Mouse (Mus musculus): ENCODE data around the gene Gm27027. TPM values are rescaled to one million over a fixed set of nuclear protein-coding genes. Genes with fewer than 3 reads are reported as not detected.

Gene Gm27027
- total and polyA plus RNA-seq, 2 experiments = not detected

DNA sequence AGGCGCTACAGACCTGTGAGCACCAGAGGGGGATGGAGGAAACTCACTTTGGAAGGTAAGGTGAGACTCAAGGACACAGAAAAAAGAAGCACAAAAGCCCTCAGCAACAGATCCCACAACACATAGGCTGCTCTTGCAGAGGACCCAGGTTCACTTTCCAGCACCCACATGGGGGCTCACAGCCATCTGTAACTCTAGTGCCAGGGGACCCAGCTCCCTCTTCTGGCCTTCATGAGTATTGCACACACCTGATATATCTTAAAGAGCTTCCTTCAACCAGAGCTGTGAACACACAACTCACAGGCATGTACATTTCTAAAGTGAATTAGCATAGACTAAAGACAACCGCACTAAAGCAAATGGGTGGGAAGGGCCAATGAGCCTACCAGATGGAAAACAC lies 52.1 kb downstream of the Gm27027 start:
- DNase-seq (ENCODE audit: extremely low read depth, low read depth, low spot score) = no peak
- Histone ChIP-seq H3K4me3 (ENCODE audit: insufficient read depth, low read depth, low read length) (no peak overlapping the region), H3K36me3 (ENCODE audit: control insufficient read depth, insufficient read depth, low read length) (no peaks in the 10 kb centered on the region), H3K27ac (replicated peaks; ENCODE audit: insufficient read depth, low read depth, low read length) (no peak overlapping the region), H3K9ac (ENCODE audit: low read depth, low read length) (no peak overlapping the region), H3K27me3 (ENCODE audit: control insufficient read depth, insufficient read depth, low read length) (peaks cover 11% of the 10 kb centered on the region; the same call in 1 of the 2 replicates), H3K4me1 (ENCODE audit: control insufficient read depth, insufficient read depth, low read length) (no peaks in the 10 kb centered on the region; the same call in 1 of the 2 replicates), H3K79me2 (ENCODE audit: control insufficient read depth, insufficient read depth, low read length) (no peaks in the 10 kb centered on the region)
- TF ChIP-seq POLR2A (IDR thresholded peaks at IDR 0.05; ENCODE audit: extremely low read depth, insufficient read depth, low read length) (no peak), CTCF (IDR thresholded peaks at IDR 0.05; ENCODE audit: low read depth, low read length) (0 out of 2 replicates have a peak, but pooled peaks have one; percentile 6)
- WGBS = 94% methylated on average over 2 of the region's 2 CpGs

DNA sequence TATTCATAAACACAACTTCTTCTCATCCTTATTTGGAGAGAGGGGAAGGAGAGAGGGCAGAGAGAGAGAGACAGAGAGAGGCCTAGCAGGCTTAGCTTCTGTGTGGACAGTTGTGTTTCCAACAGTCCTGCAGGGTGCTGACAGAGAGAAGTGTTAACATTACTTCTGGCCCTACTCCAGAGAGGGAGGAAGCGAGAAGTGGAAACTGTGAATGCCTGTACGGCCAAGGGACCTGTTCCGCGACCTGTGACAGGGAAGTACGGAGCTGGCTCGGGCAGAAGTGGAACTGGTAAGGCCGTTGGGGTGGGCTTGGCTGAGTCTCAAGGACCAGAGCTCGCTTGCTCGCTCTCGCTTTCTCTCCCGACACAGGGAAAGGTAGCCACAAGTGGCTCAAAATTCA lies 54.5 kb downstream of the Gm27027 start:
- WGBS = 65% methylated on average over 11 of the region's 11 CpGs
- Histone ChIP-seq H3K36me3 (ENCODE audit: control insufficient read depth, insufficient read depth, low read length) (no peaks in the 10 kb centered on the region), H3K79me2 (ENCODE audit: control insufficient read depth, insufficient read depth, low read length) (no peaks in the 10 kb centered on the region), H3K4me3 (ENCODE audit: insufficient read depth, low read depth, low read length) (no peak overlapping the region), H3K9ac (ENCODE audit: low read depth, low read length) (no peak overlapping the region), H3K27me3 (ENCODE audit: control insufficient read depth, insufficient read depth, low read length) (0 out of 2 replicates have a peak, but pooled peaks cover 3% of the 10 kb centered on the region), H3K27ac (replicated peaks; ENCODE audit: insufficient read depth, low read depth, low read length) (no peak overlapping the region), H3K4me1 (ENCODE audit: control insufficient read depth, insufficient read depth, low read length) (no peaks in the 10 kb centered on the region; the same call in 1 of the 2 replicates)
- no peak for TF ChIP-seq CTCF (IDR thresholded peaks at IDR 0.05; ENCODE audit: low read depth, low read length)
- no peak for TF ChIP-seq POLR2A (IDR thresholded peaks at IDR 0.05; ENCODE audit: extremely low read depth, insufficient read depth, low read length)
- DNase-seq (ENCODE audit: extremely low read depth, low read depth, low spot score) = peak; percentile 19

DNA sequence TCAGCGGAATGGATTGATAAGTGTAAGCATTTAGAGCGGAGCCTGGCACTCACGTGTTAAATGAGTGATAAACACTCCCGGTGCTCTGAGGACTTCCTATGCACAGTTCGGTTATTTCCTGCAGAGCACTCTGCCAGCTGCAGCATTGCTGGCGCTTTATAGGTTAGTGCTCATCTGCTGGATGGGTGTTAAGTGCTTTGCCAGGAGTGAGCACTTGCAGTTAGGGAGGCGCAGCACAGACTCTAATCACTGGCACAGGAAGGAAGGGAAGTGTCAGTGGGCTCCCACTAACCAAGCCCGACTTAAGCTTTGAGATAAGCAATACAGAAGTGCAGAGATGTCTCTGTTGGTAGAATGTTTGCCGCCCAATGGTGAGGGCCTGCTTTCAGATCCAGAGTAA lies 57.6 kb downstream of the Gm27027 start:
- H3K79me2 ChIP-seq (ENCODE audit: control insufficient read depth, insufficient read depth, low read length) = no peaks in the 10 kb centered on the region
- WGBS = 59% methylated on average over 9 of the region's 9 CpGs
- H3K9ac ChIP-seq (ENCODE audit: low read depth, low read length) = no peak overlapping the region
- no peak overlapping the region for H3K4me3 ChIP-seq (ENCODE audit: insufficient read depth, low read depth, low read length)
- H3K27ac ChIP-seq (replicated peaks; ENCODE audit: insufficient read depth, low read depth, low read length) = no peak overlapping the region
- DNase-seq (ENCODE audit: extremely low read depth, low read depth, low spot score) = no peak
- TF ChIP-seq CTCF (IDR thresholded peaks at IDR 0.05; ENCODE audit: low read depth, low read length) (no peak), POLR2A (IDR thresholded peaks at IDR 0.05; ENCODE audit: extremely low read depth, insufficient read depth, low read length) (no peak)
- H3K27me3 ChIP-seq (ENCODE audit: control insufficient read depth, insufficient read depth, low read length) = no peaks in the 10 kb centered on the region
- no peaks in the 10 kb centered on the region for H3K36me3 ChIP-seq (ENCODE audit: control insufficient read depth, insufficient read depth, low read length)
- no peaks in the 10 kb centered on the region; the same call in 1 of the 2 replicates for H3K4me1 ChIP-seq (ENCODE audit: control insufficient read depth, insufficient read depth, low read length)

DNA sequence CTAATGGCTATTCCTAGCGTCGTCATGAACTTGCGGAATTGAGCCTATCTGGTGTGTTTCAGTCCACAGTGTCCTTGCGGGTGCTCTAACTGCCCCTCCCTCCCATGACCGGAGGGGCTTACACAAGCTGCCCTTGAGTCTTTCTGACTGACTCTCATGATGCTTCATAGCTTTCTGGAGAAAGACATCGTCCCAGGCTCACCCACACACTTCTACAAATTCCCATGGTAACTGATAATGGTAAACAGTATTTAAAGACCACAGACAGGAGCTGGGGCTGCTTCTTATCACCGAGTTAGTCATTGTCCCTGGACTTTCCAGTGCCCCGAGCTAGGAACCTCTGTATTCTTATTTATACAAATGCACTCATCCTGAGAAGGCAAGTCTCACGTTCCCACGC lies 67.3 kb downstream of the Gm27027 start:
- H3K4me1 ChIP-seq (ENCODE audit: control insufficient read depth, insufficient read depth, low read length) = no peaks in the 10 kb centered on the region
- DNase-seq (ENCODE audit: extremely low read depth, low read depth, low spot score) = no peak
- H3K4me3 ChIP-seq (ENCODE audit: insufficient read depth, low read depth, low read length) = no peak overlapping the region
- H3K27ac ChIP-seq (replicated peaks; ENCODE audit: insufficient read depth, low read depth, low read length) = no peak overlapping the region
- H3K79me2 ChIP-seq (ENCODE audit: control insufficient read depth, insufficient read depth, low read length) = no peaks in the 10 kb centered on the region
- H3K9ac ChIP-seq (ENCODE audit: low read depth, low read length) = no peak overlapping the region
- H3K27me3 ChIP-seq (ENCODE audit: control insufficient read depth, insufficient read depth, low read length) = no peaks in the 10 kb centered on the region; the same call in 1 of the 2 replicates
- no peak for TF ChIP-seq CTCF (IDR thresholded peaks at IDR 0.05; ENCODE audit: low read depth, low read length)
- no peak for TF ChIP-seq POLR2A (IDR thresholded peaks at IDR 0.05; ENCODE audit: extremely low read depth, insufficient read depth, low read length)
- H3K36me3 ChIP-seq (ENCODE audit: control insufficient read depth, insufficient read depth, low read length) = no peaks in the 10 kb centered on the region
- WGBS = 67% methylated on average over 10 of the region's 10 CpGs

DNA sequence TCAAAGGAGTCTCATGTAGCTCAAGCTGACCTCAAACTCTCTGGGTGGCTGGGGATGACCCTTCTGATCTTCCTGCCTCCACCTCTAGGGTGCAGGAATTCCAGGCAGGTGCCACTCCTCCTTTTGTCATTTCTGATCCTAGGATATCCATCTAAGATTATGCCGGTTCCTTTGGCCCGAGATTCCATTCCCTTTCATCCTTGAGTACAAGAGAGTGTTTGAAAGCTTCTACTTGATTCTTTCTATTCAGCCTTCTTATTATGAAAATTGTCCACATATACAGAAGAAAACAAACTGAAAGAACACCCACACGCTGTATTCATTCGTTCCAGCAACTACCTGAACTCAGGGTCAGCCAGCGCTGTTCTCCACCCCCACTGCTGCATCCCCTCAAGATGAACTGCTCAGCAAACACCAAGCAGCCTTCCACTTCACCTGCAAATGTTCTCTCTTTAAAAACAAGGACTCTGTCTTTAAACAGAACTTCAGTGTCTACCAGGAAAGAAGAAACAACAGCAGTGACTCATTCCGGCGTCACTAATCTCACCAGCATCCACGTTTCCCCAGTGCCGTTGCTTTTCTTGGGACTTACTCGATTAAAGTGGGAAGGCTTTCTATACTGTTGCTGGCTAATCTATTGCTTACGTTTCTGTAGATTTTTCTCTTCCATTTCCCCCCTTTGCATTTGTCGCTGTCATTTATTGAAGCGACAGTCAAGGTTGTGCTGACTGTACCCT lies 68.3 kb downstream of the Gm27027 start:
- H3K27ac ChIP-seq (replicated peaks; ENCODE audit: insufficient read depth, low read depth, low read length) = no peak overlapping the region
- no peak overlapping the region for H3K9ac ChIP-seq (ENCODE audit: low read depth, low read length)
- no peak for TF ChIP-seq POLR2A (IDR thresholded peaks at IDR 0.05; ENCODE audit: extremely low read depth, insufficient read depth, low read length)
- TF ChIP-seq CTCF (IDR thresholded peaks at IDR 0.05; ENCODE audit: low read depth, low read length) = no peak
- no peak overlapping the region for H3K4me3 ChIP-seq (ENCODE audit: insufficient read depth, low read depth, low read length)
- DNase-seq (ENCODE audit: extremely low read depth, low read depth, low spot score) = no peak
- H3K79me2 ChIP-seq (ENCODE audit: control insufficient read depth, insufficient read depth, low read length) = no peaks in the 10 kb centered on the region
- H3K36me3 ChIP-seq (ENCODE audit: control insufficient read depth, insufficient read depth, low read length) = no peaks in the 10 kb centered on the region
- H3K4me1 ChIP-seq (ENCODE audit: control insufficient read depth, insufficient read depth, low read length) = no peaks in the 10 kb centered on the region
- WGBS = 69% methylated on average over 13 of the region's 13 CpGs
- no peaks in the 10 kb centered on the region; the same call in 1 of the 2 replicates for H3K27me3 ChIP-seq (ENCODE audit: control insufficient read depth, insufficient read depth, low read length)

DNA sequence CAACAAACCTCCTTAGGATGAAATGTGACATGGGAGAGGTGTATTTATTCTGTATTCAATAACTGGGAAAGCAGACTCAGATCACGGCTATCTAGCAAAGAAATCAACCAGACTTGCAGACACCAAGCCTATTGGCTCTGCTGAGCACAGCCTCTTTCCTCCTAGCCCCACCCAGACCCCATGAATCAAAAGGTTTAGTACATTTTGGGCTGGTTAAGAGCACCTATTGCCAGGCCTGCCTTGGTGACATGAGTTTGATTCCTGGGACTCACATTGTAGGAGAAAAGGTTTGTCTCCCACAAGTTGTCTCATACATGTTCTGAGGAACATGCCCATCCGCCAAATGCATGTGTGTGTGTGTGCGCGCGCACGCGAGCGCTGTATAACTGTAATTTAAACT lies 70.0 kb downstream of the Gm27027 start:
- Histone ChIP-seq H3K27me3 (ENCODE audit: control insufficient read depth, insufficient read depth, low read length) (no peaks in the 10 kb centered on the region; the same call in 1 of the 2 replicates), H3K36me3 (ENCODE audit: control insufficient read depth, insufficient read depth, low read length) (no peaks in the 10 kb centered on the region), H3K79me2 (ENCODE audit: control insufficient read depth, insufficient read depth, low read length) (no peaks in the 10 kb centered on the region), H3K4me3 (ENCODE audit: insufficient read depth, low read depth, low read length) (no peak overlapping the region), H3K27ac (replicated peaks; ENCODE audit: insufficient read depth, low read depth, low read length) (no peak overlapping the region), H3K4me1 (ENCODE audit: control insufficient read depth, insufficient read depth, low read length) (no peaks in the 10 kb centered on the region), H3K9ac (ENCODE audit: low read depth, low read length) (no peak overlapping the region)
- TF ChIP-seq POLR2A (IDR thresholded peaks at IDR 0.05; ENCODE audit: extremely low read depth, insufficient read depth, low read length) (no peak), CTCF (IDR thresholded peaks at IDR 0.05; ENCODE audit: low read depth, low read length) (no peak)
- WGBS = 95% methylated on average over 8 of the region's 8 CpGs
- DNase-seq (ENCODE audit: extremely low read depth, low read depth, low spot score) = no peak
